Mouse (Mus musculus) left cerebral cortex, postnatal 4 days (tissue): ENCODE measurements around the gene Pkd2. TPM values are rescaled to one million over a fixed set of nuclear protein-coding genes. Genes with fewer than 3 reads are reported as not detected.
"Not testable (repeated sequence)": the region's sequence is repeated elsewhere in the genome, so short reads cannot be mapped to it uniquely, and the experiment has no call there.

Experiments
- DNase-seq: peaks from one replicate; pipeline ENCODE4 v3.0.0-alpha.2; 2022
- intact Hi-C: fragments of 180-260 bp; cut with DNase I; formaldehyde crosslinking; loops from one replicate; pipeline ENCODE4 v1.15.1; 2025
- total RNA-seq, 2 experiments: library from RNA; stranded (reverse); gene quantifications; 2 replicates each; pipeline ENCODE4 v1.2.3; 2021

Pkd2 gene
- total RNA-seq, result 10 to 100 TPM; 28.1 to 29.4 TPM

DNA sequence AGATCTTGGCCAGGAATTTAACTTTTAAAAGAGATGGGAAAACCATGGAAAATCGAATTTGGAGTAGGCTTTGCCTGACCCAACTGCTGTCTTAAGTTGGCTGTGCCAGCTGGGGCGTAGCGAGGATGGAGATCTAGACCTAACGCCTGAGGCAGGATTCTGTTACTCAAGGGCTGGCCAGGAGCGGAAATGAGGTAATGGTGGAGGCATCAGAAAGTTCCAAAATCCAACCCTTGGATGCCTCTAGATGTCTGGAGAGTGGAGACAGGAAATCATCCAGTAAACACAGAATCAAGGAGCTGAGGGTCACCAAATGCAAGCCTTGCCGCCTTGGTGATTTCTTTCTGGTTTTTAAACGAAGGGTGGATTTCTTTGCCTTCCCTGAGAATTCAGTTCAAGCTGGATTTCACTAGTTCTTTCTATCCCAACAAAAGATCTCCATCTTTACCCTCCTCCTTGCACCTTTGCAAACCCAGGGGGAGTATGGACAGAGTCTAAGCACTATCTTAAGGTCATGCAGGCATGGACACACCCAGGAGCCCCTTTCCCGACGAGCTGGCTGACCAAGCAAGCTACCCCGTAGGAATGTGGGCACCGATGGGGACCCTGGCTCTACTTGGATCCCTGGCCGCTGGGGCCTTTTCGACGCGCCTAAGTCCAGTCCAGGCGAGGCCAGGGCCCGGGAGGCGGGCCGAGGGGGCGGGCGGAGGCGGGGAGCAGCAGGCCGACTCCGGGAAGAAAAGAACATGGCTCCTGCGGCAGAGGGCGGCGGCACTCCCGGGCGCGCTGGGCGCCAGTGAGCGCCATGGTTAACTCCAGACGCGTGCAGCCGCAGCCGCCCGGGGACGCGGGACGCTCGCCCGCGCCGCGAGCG is at the start of gene Pkd2:
Gene Pkd2 (plus strand): TSS at position 619 of the 874 bp plus-strand sequence.
- DNase-seq, result peak; percentile 77
- intact Hi-C loops, result no loop called here

- no peak for DNase-seq
- intact Hi-C loops, result no loop called here
These were observed 43.3 kb upstream of the Pkd2 start for GRCm38 (mm10) chr5:104415999-104416398.

GRCm38 (mm10) chr5:104417028-104417427 is 42.2 kb upstream of the Pkd2 start:
- DNase-seq, result no peak
- intact Hi-C loops, result no loop called here

- intact Hi-C loops, result no loop called here
- no peak for DNase-seq
These were observed 41.5 kb upstream of the Pkd2 start for GRCm38 (mm10) chr5:104417721-104418120.

GRCm38 (mm10) chr5:104422039-104422438 is 37.2 kb upstream of the Pkd2 start:
- intact Hi-C loops, result no loop called here
- DNase-seq, result no peak

DNA sequence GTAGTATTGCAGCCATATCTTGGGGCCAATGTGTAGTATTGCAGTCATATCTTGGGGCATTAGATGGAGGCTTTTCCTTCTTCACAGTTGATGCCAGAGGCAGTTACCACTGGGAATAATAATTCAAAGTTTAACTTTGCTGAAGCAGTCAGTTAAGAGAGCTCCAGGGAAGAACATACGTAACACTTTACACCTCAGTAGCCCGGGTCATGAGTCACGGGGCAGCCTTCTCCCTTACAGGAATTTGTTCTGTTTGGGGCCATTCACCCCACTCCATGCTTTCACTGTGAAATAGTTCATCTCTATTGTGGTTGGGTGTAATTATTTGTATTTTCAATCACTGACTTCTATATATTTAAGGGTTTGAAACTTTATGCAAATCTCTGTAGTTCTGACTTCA is 35.4 kb upstream of the Pkd2 start:
- no peak for DNase-seq
- intact Hi-C loops, result no loop called here

DNA sequence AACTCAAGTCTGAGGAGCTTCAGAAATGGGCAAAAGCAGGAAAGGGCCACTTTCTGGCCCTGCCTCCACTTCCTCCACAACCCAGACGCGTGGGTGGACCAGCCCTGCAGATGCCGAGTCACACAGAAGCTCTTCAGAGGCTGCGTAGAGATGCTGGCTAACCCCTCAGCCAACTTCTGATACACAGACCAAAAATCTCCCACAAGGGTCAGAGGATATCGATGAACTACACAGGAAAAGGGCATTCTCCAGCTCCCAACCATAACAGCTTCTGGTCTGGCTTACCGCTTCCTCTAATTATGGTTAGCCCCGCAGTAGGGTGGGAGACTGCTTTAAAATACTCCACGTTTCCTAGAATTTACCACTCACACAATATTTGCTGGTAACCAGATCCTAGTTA is 33.3 kb upstream of the Pkd2 start:
- DNase-seq, result no peak
- intact Hi-C loops, result no loop called here

- peak; percentile 16 for DNase-seq
- intact Hi-C loops, result loop anchor here (10.0 kb wide), 1 partner anchor 88 kb away; no protein-coding TSS in a partner anchor
These were observed 26.4 kb upstream of the Pkd2 start for GRCm38 (mm10) chr5:104432886-104433285.

DNA sequence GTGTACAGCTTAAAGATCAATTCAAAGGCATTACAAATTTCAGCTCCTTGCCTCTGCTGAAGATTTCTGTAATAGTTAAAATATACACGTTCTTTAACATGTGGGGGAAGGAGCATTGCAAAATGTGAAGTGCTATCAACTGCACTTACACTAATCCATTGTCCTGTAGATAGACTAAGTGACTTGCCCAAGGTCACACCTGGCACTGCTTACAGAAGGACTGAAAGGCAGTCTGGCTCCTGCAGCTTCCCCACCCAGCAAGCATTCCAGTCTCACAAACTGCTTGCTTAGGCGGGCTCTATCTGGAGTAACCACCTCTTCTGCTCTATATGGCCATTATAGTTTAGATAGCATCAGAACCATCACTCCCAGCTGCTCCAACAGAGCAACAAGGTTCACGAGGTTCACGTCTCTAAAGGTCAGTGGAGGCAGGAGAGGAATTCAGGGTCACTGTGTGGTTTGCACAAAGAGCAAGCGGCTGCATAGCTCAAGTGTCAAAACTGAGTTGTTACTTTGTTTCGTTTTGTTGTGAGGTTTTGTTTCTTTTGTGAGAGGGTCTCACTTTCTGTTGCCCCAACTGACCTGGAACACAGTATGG is 25.2 kb upstream of the Pkd2 start:
- intact Hi-C loops, result loop anchor here (10.0 kb wide), 1 partner anchor 89 kb away; no protein-coding TSS in a partner anchor
- no peak for DNase-seq

GRCm38 (mm10) chr5:104434835-104435301 is 24.4 kb upstream of the Pkd2 start, which contains the start of gene Spp1:
Spp1 (plus strand) TSS chr5:104435118.
- intact Hi-C loops, result loop anchor here (10.0 kb wide), 1 partner anchor 90 kb away; no protein-coding TSS in a partner anchor
- DNase-seq, result no peak

DNA sequence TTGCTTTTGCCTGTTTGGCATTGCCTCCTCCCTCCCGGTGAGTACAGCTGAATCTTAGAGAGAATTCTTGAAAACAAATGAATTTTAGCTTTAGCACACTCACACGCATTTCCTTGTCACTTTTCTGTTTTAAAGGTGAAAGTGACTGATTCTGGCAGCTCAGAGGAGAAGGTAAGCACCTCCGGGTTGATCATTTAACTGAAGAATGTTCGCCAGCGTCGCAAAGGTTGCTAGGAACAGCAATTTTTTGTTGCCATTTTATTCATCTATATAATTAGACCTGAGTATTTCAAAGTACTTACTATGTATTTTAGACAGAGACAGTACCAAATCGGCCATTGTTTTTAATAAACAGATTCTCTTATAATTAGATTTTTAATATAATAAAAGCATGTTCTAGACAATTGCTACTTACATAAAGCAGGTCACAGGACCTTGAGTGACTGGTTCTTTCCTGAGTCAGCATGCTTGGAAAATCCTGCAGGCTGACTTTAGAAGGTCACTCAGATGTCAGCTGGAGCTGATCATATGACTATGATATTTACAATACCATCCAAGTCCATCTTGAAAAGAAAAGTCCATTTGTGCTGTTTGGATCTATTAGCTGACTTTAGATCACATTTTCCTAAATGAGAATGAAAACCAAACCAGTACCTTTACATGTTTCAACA is 22.7 kb upstream of the Pkd2 start:
- DNase-seq, result no peak
- intact Hi-C loops, result loop anchor here (10.0 kb wide), 1 partner anchor 92 kb away; no protein-coding TSS in a partner anchor

GRCm38 (mm10) chr5:104442396-104442795 is 16.9 kb upstream of the Pkd2 start:
- intact Hi-C loops, result loop anchor here (10.0 kb wide), 1 partner anchor 228 kb away; no protein-coding TSS in a partner anchor
- no peak for DNase-seq

DNA sequence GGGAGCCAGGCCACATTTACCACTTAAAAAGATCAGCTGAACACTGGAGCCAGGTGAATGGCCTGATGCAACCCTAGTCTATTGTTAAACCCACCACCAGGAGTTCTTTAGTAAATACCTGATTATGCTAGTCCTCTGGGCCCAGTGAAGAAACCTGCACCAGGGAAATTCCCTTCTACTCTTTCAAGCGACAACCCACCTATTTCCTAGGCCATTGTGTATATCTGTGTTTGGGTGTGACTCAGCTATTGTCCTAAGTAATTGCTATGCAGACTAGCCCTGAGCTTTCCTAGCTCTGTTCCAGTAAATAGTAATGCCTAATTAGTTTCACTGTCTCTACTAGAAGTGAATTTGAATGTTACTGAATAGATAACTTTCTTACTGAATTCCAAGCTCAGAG is 16.4 kb upstream of the Pkd2 start:
- DNase-seq, result no peak

GRCm38 (mm10) chr5:104446156-104446555 is 13.1 kb upstream of the Pkd2 start:
- peak; percentile 62 for DNase-seq
- intact Hi-C loops, result loop anchor here (10.0 kb wide), 1 partner anchor 231 kb away; no protein-coding TSS in a partner anchor

More for the DNA sequence above, 16.4 kb upstream of the Pkd2 start:
- intact Hi-C loops, result loop anchor here (10.0 kb wide), 1 partner anchor 228 kb away; no protein-coding TSS in a partner anchor

- intact Hi-C loops, result loop anchor here (10.0 kb wide), 1 partner anchor 234 kb away; no protein-coding TSS in a partner anchor
- DNase-seq, result not testable (repeated sequence)
These were observed 10.9 kb upstream of the Pkd2 start for GRCm38 (mm10) chr5:104448346-104448745.

DNA sequence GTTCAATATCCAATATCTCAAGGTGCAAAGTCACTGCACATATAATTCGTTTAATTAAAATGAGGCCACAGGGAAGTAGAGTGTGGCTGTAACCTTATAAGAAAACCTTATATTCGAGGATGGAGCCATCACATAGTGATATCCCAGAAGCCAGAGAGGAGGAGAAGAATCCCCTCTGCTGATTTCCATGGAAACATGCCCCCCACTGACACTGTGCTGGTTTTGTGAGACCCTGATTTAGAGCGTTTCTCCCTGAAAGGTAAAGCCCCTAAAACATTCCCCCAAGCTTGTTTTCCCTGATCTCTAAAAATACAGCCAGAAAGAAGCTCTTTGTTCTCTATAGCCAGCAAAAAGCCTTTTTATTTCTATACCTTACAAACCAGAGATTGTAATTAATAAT is 9.8 kb upstream of the Pkd2 start:
- intact Hi-C loops, result loop anchor here (10.0 kb wide), 1 partner anchor 235 kb away; no protein-coding TSS in a partner anchor
- no peak for DNase-seq

- intact Hi-C loops, result no loop called here
- no peak for DNase-seq
These were observed 6.2 kb upstream of the Pkd2 start for GRCm38 (mm10) chr5:104453075-104453474.

DNA sequence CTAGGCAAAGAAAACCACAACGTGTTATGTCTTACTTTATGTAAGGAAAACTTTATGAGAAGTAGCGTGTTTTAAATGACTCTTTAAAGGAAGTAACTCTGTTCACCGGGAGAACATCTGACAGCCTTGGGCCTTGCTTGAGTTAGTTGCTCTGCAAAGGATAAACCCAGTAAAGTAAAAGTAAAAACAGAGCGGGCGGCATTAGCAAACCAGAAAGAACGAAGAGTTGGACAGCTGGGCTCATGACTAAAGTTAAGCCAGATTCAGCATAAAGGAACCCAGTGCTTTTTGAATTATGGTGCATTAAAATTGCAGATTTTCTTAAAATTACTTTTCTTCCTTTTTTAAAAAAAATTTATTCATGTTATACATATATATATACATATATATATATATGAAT is 4.7 kb upstream of the Pkd2 start:
- DNase-seq, result no peak
- intact Hi-C loops, result no loop called here

DNA sequence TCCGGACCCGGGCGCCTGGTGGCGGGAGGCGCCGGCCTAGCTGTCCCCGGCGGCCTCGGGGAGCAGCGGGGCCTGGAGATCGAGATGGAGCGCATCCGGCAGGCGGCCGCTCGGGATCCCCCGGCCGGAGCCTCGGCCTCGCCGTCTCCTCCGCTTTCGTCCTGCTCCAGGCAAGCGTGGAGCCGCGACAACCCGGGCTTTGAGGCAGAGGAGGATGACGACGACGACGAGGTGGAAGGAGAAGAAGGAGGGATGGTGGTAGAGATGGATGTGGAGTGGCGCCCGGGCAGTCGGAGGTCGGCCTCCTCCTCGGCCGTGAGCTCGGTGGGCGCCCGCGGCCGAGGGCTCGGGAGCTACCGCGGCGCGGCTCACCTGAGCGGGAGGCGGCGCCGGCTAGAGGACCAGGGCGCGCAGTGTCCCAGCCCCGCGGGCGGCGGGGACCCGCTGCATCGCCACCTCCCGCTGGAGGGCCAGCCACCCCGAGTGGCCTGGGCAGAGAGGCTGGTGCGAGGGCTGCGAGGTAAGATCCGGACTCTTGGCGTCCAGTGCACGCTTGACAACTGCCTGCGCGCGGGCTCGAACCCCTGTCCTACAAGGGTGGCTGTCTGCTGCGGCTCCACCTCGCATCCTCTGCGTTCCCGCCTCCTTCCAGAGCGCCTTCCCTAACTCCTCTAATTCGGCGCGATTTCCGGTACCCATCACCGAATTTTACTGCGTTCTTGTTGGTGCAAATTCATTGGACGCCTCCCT is 631 bp downstream of the Pkd2 start:
- DNase-seq, result peak; percentile 61
- intact Hi-C loops, result no loop called here

DNA sequence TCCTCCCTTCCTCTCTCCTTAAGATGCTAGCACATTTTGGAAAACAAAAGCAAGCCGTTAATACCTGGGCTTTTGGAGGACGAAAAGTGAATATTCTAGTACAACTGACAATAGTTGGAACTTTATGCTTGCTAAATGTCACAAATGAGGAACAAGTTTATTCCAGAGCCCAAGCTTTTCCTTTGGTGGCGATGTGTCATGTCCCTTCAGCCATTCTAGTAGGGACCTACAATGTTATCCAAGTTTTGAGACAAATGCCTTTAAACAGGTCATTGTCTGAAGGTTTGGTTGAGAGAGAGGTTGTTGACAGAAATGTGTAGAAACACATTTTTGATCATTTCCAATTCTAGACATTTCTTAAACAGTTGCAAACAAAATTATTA is 1.2 kb downstream of the Pkd2 start:
- peak; percentile 16 for DNase-seq
- intact Hi-C loops, result no loop called here
